Mouse (Mus musculus) liver, embryonic 14.5 days (tissue): ENCODE results near the gene Hcn4. TPM values are rescaled to one million over a fixed set of nuclear protein-coding genes. Genes with fewer than 3 reads are reported as not detected.
A peak's percentile ranks its signal among the peaks of the same experiment; 100 is the strongest.

Source experiments
- ATAC-seq: fragments of 200-750 bp; cut with Nextera tagmentation; 2 replicates; pipeline ENCODE4 v1.8.0; 2017; ENCODE audit warnings: moderate number of reproducible peaks, mild to moderate bottlenecking, moderate library complexity; ENCODE audit not compliant: insufficient read depth
- DNase-seq, 3 experiments: peaks; one replicate each; pipeline ENCODE4 v3.0.0-alpha.2; 2012 to 2013; ENCODE audit warnings: low read depth in 3 of 3, low spot score in 3 of 3
- H3K27ac ChIP-seq: fragments of 300-500 bp; sonication (generic); 2 replicates; pipeline ENCODE4 v1.5.1; 2014; ENCODE audit warnings: moderate library complexity, mild to moderate bottlenecking, control low read depth, inconsistent platforms
- H3K27me3 ChIP-seq: fragments of 300-500 bp; sonication (generic); 2 replicates; pipeline ENCODE4 v1.6.1; 2014; ENCODE audit warnings: mild to moderate bottlenecking, low read length, moderate library complexity; ENCODE audit not compliant: control insufficient read depth, insufficient read depth
- H3K36me3 ChIP-seq: fragments of 300-500 bp; sonication (generic); replicated peaks from 2 replicates; pipeline ENCODE4 v1.6.1; 2014; ENCODE audit warnings: low read depth; ENCODE audit not compliant: control insufficient read depth, insufficient read depth
- H3K4me1 ChIP-seq, 2 experiments: fragments of 200-500 bp in 1 of 2; fragments of 300-500 bp in 1 of 2; sonication (generic) in 1 of 2; replicated peaks; 2 replicates each; pipeline ENCODE4 v1.6.1; 2012 to 2014; ENCODE audit warnings: antibody characterized with exemption in 1 of 2, inconsistent platforms in 1 of 2, low read length in 1 of 2; ENCODE audit not compliant: control insufficient read depth in 2 of 2, insufficient read depth in 2 of 2
- H3K4me2 ChIP-seq: fragments of 300-500 bp; sonication (generic); 2 replicates; pipeline ENCODE4 v1.6.1; 2014; ENCODE audit warnings: low read depth, mild to moderate bottlenecking, control low read depth, moderate library complexity
- H3K4me3 ChIP-seq, 2 experiments: fragments of 200-500 bp in 1 of 2; fragments of 300-500 bp in 1 of 2; sonication (generic) in 1 of 2; 2 replicates each; pipeline ENCODE4 v1.5.1; 2012 to 2014; ENCODE audit warnings: low read depth in 2 of 2, low read length in 2 of 2, mild to moderate bottlenecking in 2 of 2, control low read depth in 1 of 2, inconsistent platforms in 1 of 2, moderate library complexity in 1 of 2; ENCODE audit not compliant: insufficient read depth in 1 of 2
- H3K9ac ChIP-seq: fragments of 300-500 bp; sonication (generic); replicated peaks from 2 replicates; pipeline ENCODE4 v1.6.1; 2014; ENCODE audit warnings: mild to moderate bottlenecking, control low read depth, moderate library complexity
- H3K9me3 ChIP-seq: fragments of 300-500 bp; sonication (generic); 2 replicates; pipeline ENCODE4 v1.6.1; 2016; ENCODE audit warnings: low read length, mixed read lengths; ENCODE audit not compliant: control insufficient read depth
- CTCF ChIP-seq: IDR thresholded peaks from 2 replicates; pipeline ENCODE4 v1.5.1; 2016; ENCODE audit warnings: antibody characterized with exemption, low read depth, control low read depth
- EP300 ChIP-seq: IDR thresholded peaks from 2 replicates; pipeline ENCODE4 v1.6.1; 2016; ENCODE audit warnings: antibody characterized with exemption, low read depth
- WGBS: fragments of 180-500 bp; shearing (Covaris S2); extraction: QIAGEN DNeasy Blood & Tissue Kit; methylation state at CpG from one replicate; pipeline ENCODE4 v1.1.7; 2014; ENCODE audit not compliant: insufficient replicate concordance; 5-methylcytosine and 5-hydroxymethylcytosine counted together
- polyA plus RNA-seq, 2 experiments: library from polyadenylated mRNA; depleted of rRNA in 1 of 2; stranded (reverse) in 1 of 2; unstranded in 1 of 2; fragments of >200 nt; fragmentation: Nextera tagmentation in 1 of 2; extraction: Ambion mirVana in 1 of 2; gene quantifications; 2 replicates each; pipeline versions ENCODE4 v1.2.1 to v1.2.3; 2012 to 2014

Gene Hcn4
- polyA plus RNA-seq, 2 experiments = 0.02 TPM; not detected in 1

GRCm38 (mm10) chr9:58890893-58891292 is 67.7 kb downstream of the Hcn4 start:
- ATAC-seq = no peak
- Histone ChIP-seq H3K4me3 (no peak overlapping the region), H3K27ac (no peak overlapping the region), H3K27me3 (no peaks in the 10 kb centered on the region), H3K36me3 (no peaks in the 10 kb centered on the region), H3K9me3 (no peaks in the 10 kb centered on the region), H3K9ac (no peak overlapping the region), H3K4me1 (no peaks in the 10 kb centered on the region), H3K4me2 (no peak overlapping the region)
- no peak for TF ChIP-seq EP300
- TF ChIP-seq CTCF = no peak
- WGBS = 52% methylated on average over 8 of the region's 8 CpGs
- DNase-seq = no peak

- no peak for TF ChIP-seq EP300
- TF ChIP-seq CTCF = no peak
- Histone ChIP-seq H3K27ac (no peak overlapping the region), H3K4me1 (no peaks in the 10 kb centered on the region), H3K9me3 (no peaks in the 10 kb centered on the region), H3K9ac (no peak overlapping the region), H3K4me3 (no peak overlapping the region), H3K27me3 (no peaks in the 10 kb centered on the region), H3K4me2 (no peak overlapping the region), H3K36me3 (no peaks in the 10 kb centered on the region)
- WGBS = 55% methylated on average over 6 of the region's 6 CpGs
- DNase-seq = no peak
- no peak for ATAC-seq
Observed at GRCm38 (mm10) chr9:58891840-58892640, 68.8 kb downstream of the Hcn4 start.

- H3K9ac ChIP-seq = no peak overlapping the region
- no peak overlapping the region for H3K27ac ChIP-seq
- no peaks in the 10 kb centered on the region for H3K27me3 ChIP-seq
- H3K4me1 ChIP-seq = no peaks in the 10 kb centered on the region
- no peaks in the 10 kb centered on the region for H3K36me3 ChIP-seq
- no peak overlapping the region for H3K4me3 ChIP-seq
- ATAC-seq (no peak), DNase-seq (no peak)
- H3K9me3 ChIP-seq = no peaks in the 10 kb centered on the region
- no peak for TF ChIP-seq EP300
- no peak for TF ChIP-seq CTCF
- no peak overlapping the region for H3K4me2 ChIP-seq
Observed at GRCm38 (mm10) chr9:58899602-58900001, 76.4 kb downstream of the Hcn4 start.

- no peaks in the 10 kb centered on the region for H3K4me1 ChIP-seq
- no peak overlapping the region for H3K4me2 ChIP-seq
- WGBS = 36% methylated on average over 6 of the region's 6 CpGs
- TF ChIP-seq CTCF (peak; percentile 57), EP300 (no peak)
- no peaks in the 10 kb centered on the region for H3K27me3 ChIP-seq
- no peak overlapping the region for H3K9ac ChIP-seq
- DNase-seq = peak; percentile 7 to 31 (median 11)
- H3K9me3 ChIP-seq = no peaks in the 10 kb centered on the region
- no peaks in the 10 kb centered on the region for H3K36me3 ChIP-seq
- no peak for ATAC-seq
- H3K4me3 ChIP-seq = no peak overlapping the region
- H3K27ac ChIP-seq = no peak overlapping the region
Observed at GRCm38 (mm10) chr9:58902869-58903585, 79.8 kb downstream of the Hcn4 start.

Other genes with a start within 250 kb of the Hcn4 start
- 121 and 145 TPM in 2 replicates for gene Nptn, start 241.2 kb upstream of the Hcn4 start, polyA plus RNA-seq (2012; rRNA removed)
- gene Nptn, start 241.2 kb upstream of the Hcn4 start, polyA plus RNA-seq (2014; fragmentation: Nextera tagmentation; extraction: Ambion mirVana) = 107 and 112 TPM in 2 replicates
- gene Rec114, start 79.4 kb upstream of the Hcn4 start, polyA plus RNA-seq (2012; rRNA removed) = 6.5 and 16.3 TPM in 2 replicates
- 31.1 and 40.3 TPM in 2 replicates for gene Rec114, start 79.4 kb upstream of the Hcn4 start, polyA plus RNA-seq (2014; fragmentation: Nextera tagmentation; extraction: Ambion mirVana)
- gene Neo1, start 213.0 kb downstream of the Hcn4 start, polyA plus RNA-seq (2012; rRNA removed) = 1.5 TPM in 2 replicates
- 1.4 and 1.5 TPM in 2 replicates for gene Neo1, start 213.0 kb downstream of the Hcn4 start, polyA plus RNA-seq (2014; fragmentation: Nextera tagmentation; extraction: Ambion mirVana)